Mouse (Mus musculus): ENCODE results near the gene Pip5kl1.

DNA sequence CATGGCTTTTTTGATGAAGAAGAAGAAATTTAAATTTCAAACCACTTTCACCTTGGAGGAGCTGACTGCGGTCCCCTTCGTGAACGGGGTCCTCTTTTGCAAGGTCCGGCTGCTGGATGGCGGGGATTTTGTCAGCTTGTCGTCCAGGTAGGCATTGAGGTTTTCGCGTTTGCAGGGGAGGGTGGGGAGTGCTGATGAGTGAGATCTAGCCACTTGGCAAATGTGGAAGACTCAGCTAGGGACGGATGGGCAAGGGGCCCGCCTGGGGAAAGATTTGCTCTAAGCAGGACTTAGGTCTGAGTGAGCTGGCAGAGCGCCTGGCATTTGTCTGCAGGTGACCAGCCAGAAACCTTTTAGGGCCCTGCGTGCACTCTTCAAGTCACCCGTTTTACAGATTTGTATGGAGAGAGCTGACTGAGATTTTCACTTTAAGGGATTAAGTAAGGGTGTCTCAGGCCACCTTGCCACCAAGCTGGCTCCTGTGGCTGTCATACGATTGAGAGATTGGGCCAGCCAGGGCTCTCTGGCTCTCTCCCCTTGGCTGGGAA is 38.4 kb upstream of the Pip5kl1 start:
- TF ChIP-seq POLR2A (IDR thresholded peaks at IDR 0.05; ENCODE audit: insufficient read depth, low read length) (no peak), CTCF (IDR thresholded peaks at IDR 0.05; ENCODE audit: low read depth, low read length) (no peak)

Measured in ES-Bruce4 (cell line).